Mouse (Mus musculus) cerebellum, adult 2 months (tissue): ENCODE data around the gene Dusp13. TPM values are rescaled to one million over a fixed set of nuclear protein-coding genes. Genes with fewer than 3 reads are reported as not detected.

Source experiments
- DNase-seq, 2 experiments: peaks; one replicate each; pipeline ENCODE4 v3.0.0; 2021
- H3K27ac ChIP-seq: fragments of 200-500 bp; 2 replicates; pipeline ENCODE4 v1.5.1; 2012; ENCODE audit warnings: low read length, control low read depth, inconsistent platforms; ENCODE audit not compliant: insufficient read depth
- H3K27me3 ChIP-seq: fragments of 200-500 bp; 2 replicates; pipeline ENCODE4 v1.6.1; 2012; ENCODE audit warnings: inconsistent platforms, mild to moderate bottlenecking, low read length, moderate library complexity; ENCODE audit not compliant: control insufficient read depth, insufficient read depth
- H3K4me1 ChIP-seq: fragments of 200-500 bp; 2 replicates; pipeline ENCODE4 v1.6.1; 2011; ENCODE audit warnings: low read length; ENCODE audit not compliant: control insufficient read depth, insufficient read depth
- H3K4me3 ChIP-seq: fragments of 200-500 bp; replicated peaks from 2 replicates; pipeline ENCODE3; 2011; ENCODE audit warnings: mild to moderate bottlenecking, low read depth, low read length, control low read depth; ENCODE audit not compliant: insufficient read depth
- CTCF ChIP-seq: fragments of 200-500 bp; IDR thresholded peaks from 2 replicates; pipeline ENCODE4 v1.5.1; 2011; ENCODE audit warnings: low read depth, mild to moderate bottlenecking, control low read depth, low read length, moderate library complexity, borderline replicate concordance; ENCODE audit not compliant: insufficient read depth
- POLR2A ChIP-seq: fragments of 200-500 bp; IDR thresholded peaks from 2 replicates; pipeline ENCODE4 v1.6.1; 2011; ENCODE audit warnings: low read length, control low read depth, borderline replicate concordance; ENCODE audit not compliant: insufficient read depth
- WGBS: fragments of 180-500 bp; shearing (Covaris S2); methylation state at CpG from one replicate; pipeline ENCODE4 v1.1.7; 2018; 5-methylcytosine and 5-hydroxymethylcytosine counted together
- polyA plus RNA-seq: library from polyadenylated mRNA; depleted of rRNA; stranded (reverse); fragments of >200 nt; gene quantifications from 2 replicates; pipeline ENCODE4 v1.2.3, GENCODE M21; 2012; rRNA removed

The Dusp13 gene
- polyA plus RNA-seq, 1 experiment, result 0.75 TPM

GRCm38 (mm10) chr14:21686376-21687279 lies 64.4 kb downstream of the Dusp13 start:
- H3K27ac ChIP-seq, result no peak overlapping the region
- no peak overlapping the region for H3K4me3 ChIP-seq

GRCm38 (mm10) chr14:21685411-21686146 lies 65.4 kb downstream of the Dusp13 start:
- no peak for DNase-seq
- Histone ChIP-seq H3K4me1 (0 out of 2 replicates have a peak, but pooled peaks cover 3% of the 10 kb centered on the region), H3K27me3 (no peaks in the 10 kb centered on the region; the same call in 1 of the 2 replicates), H3K27ac (no peak overlapping the region), H3K4me3 (no peak overlapping the region)
- 85% methylated on average over 10 of the region's 10 CpGs for WGBS
- TF ChIP-seq CTCF (no peak), POLR2A (no peak)

More at GRCm38 (mm10) chr14:21686376-21687279, 64.4 kb downstream of the Dusp13 start:
- 0 out of 2 replicates have a peak, but pooled peaks cover 3% of the 10 kb centered on the region for H3K4me1 ChIP-seq
- no peak for TF ChIP-seq CTCF
- TF ChIP-seq POLR2A, result no peak
- no peaks in the 10 kb centered on the region; the same call in 1 of the 2 replicates for H3K27me3 ChIP-seq
- 15% methylated on average over 49 of the region's 49 CpGs for WGBS
- DNase-seq, result no peak

- no peak for DNase-seq
- H3K27ac ChIP-seq, result no peak overlapping the region
- 0 out of 2 replicates have a peak, but pooled peaks cover 3% of the 10 kb centered on the region for H3K4me1 ChIP-seq
- H3K27me3 ChIP-seq, result no peaks in the 10 kb centered on the region; the same call in 1 of the 2 replicates
- no peak overlapping the region for H3K4me3 ChIP-seq
- TF ChIP-seq CTCF (no peak), POLR2A (no peak)
- 54% methylated on average over 4 of the region's 4 CpGs for WGBS
Measured at GRCm38 (mm10) chr14:21683834-21684233, 67.1 kb downstream of the Dusp13 start.

Other genes starting within 250 kb of the Dusp13 start
- gene Dupd1, start 36.6 kb downstream of the Dusp13 start, polyA plus RNA-seq, result not detected in 2 replicates
- 34.0 and 35.4 TPM in 2 replicates for gene Samd8, start 650 bp downstream of the Dusp13 start, polyA plus RNA-seq
- gene Vdac2, start 74.1 kb upstream of the Dusp13 start, polyA plus RNA-seq, result 247 and 258 TPM in 2 replicates
- gene Comtd1, start 97.8 kb upstream of the Dusp13 start, polyA plus RNA-seq, result 44.7 and 45.7 TPM in 2 replicates
- 4.0 and 4.4 TPM in 2 replicates for gene Zfp503, start 238.4 kb upstream of the Dusp13 start, polyA plus RNA-seq